Comparison of ENCODE assay signal across 18 mouse cellular contexts in genomic region chr12:8464961-8465360, GRCm38 (mm10). TPM values are rescaled to one million over a fixed set of nuclear protein-coding genes. Genes with fewer than 3 reads are reported as not detected.
DNase-seq lines count a peak whose midpoint lies in the region; TF ChIP-seq lines count a peak whose summit lies in the region.
"Had no signal": no experiment of that assay in that cellular context is flagged by ENCODE, and none has a peak within 500 bp of the region (broad histone marks: within the 10 kb centered on the region; RNA-seq: fewer than 3 reads in every experiment).

No protein-coding gene starts in this region.

- H3K27ac ChIP-seq in left cerebral cortex, adult 2 months: peak overlapping the region; percentile 81
- H3K27ac ChIP-seq: embryonic facial prominence, embryonic 13.5 days; forebrain, embryonic 12.5 days; gastrocnemius, adult 2 months; hindbrain, embryonic 10.5 days; hindbrain, embryonic 14.5 days had no signal

- no peak for TF ChIP-seq CTCF in left cerebral cortex, adult 2 months (IDR thresholded peaks at IDR 0.05)

- intact Hi-C loops in left cerebral cortex, adult 2 months (cut with DNase I): loop anchor here (1.0 to 5.0 kb wide), 4 partner anchors 14 to 120 kb away; no protein-coding TSS in a partner anchor

- peak; percentile 56 to 69 for DNase-seq in frontal cortex, adult 2 months (ENCODE audit: extremely low spot score in 1 of 2, low spot score in 1 of 2)
- DNase-seq in frontal cortex, postnatal 10 days (ENCODE audit: low spot score in 2 of 2): no peak
- peak; percentile 39 to 51 for DNase-seq in left cerebral cortex, adult 2 months (ENCODE audit: extremely low spot score in 1 of 2, low spot score in 2 of 2)
- no peak for DNase-seq in left cerebral cortex, adult 11 months (ENCODE audit: low spot score)
- DNase-seq in brain, adult 2 months (ENCODE audit: low read depth, low spot score): peak; percentile 91
- DNase-seq in right cerebral cortex, postnatal 25 days: peak; percentile 48
- DNase-seq in cerebellum, postnatal 14 days: no peak
- DNase-seq: adrenal gland, adult 2 months; adrenal gland, postnatal 25 days; cerebellum, adult 2 months; cerebellum, postnatal 10 days; gastrocnemius, adult 2 months; gastrocnemius, postnatal 25 days had no signal

- H3K4me3 ChIP-seq in left cerebral cortex, adult 2 months: no peak overlapping the region
- H3K4me3 ChIP-seq: embryonic facial prominence, embryonic 13.5 days; forebrain, embryonic 12.5 days; gastrocnemius, adult 2 months; heart, embryonic 12.5 days; hindbrain, embryonic 10.5 days had no signal

RNA-seq across cellular contexts. Expression of gene Rhob, which starts 34.8 kb away (rescaled TPM):
- 285 and 316 TPM in 2 replicates for polyA plus RNA-seq in frontal cortex, adult 2 months (2012; rRNA removed)
- total RNA-seq in left cerebral cortex, adult 2 months (2021): 100 to 1,000 TPM; 283 to 310 TPM

Comparison
In these comparisons a context has a peak if more than half of its experiments do, and no peak if none do; other contexts are left out.
1. DNase-seq: peak in frontal cortex, adult 2 months (2 of 2), left cerebral cortex, adult 2 months (2 of 2), brain, adult 2 months (single experiment) and right cerebral cortex, postnatal 25 days (single experiment); none in frontal cortex, postnatal 10 days (0 of 2), left cerebral cortex, adult 11 months (single experiment) and cerebellum, postnatal 14 days (0 of 2).